Mouse (Mus musculus) embryonic facial prominence, embryonic 11.5 days (tissue): ENCODE data around the gene Ptpn14. TPM values are rescaled to one million over a fixed set of nuclear protein-coding genes. Genes with fewer than 3 reads are reported as not detected.

Experiments used
- ATAC-seq: fragments of 200-750 bp; cut with Nextera tagmentation; replicated peaks from 2 replicates; pipeline ENCODE4 v1.8.0; 2017; ENCODE audit warnings: low read depth; ENCODE audit not compliant: insufficient number of reproducible peaks, low FRiP score, low TSS enrichment
- DNase-seq: peaks from one replicate; pipeline ENCODE4 v3.0.0-alpha.2; 2015; ENCODE audit warnings: low spot score
- H3K27ac ChIP-seq: fragments of 300-500 bp; sonication (generic); replicated peaks from 2 replicates; pipeline ENCODE4 v1.5.1; 2014; ENCODE audit warnings: mild to moderate bottlenecking, low read depth, low read length, control low read depth
- H3K27me3 ChIP-seq: fragments of 300-500 bp; sonication (generic); 2 replicates; pipeline ENCODE4 v1.6.1; 2014; ENCODE audit warnings: mild to moderate bottlenecking, low read length, moderate library complexity, mixed read lengths; ENCODE audit not compliant: control insufficient read depth, insufficient read depth
- H3K36me3 ChIP-seq: fragments of 300-500 bp; sonication (generic); replicated peaks from 2 replicates; pipeline ENCODE4 v1.6.1; 2014; ENCODE audit warnings: low read depth, mild to moderate bottlenecking, low read length, moderate library complexity, mixed read lengths; ENCODE audit not compliant: control insufficient read depth, insufficient read depth
- H3K4me1 ChIP-seq: fragments of 300-500 bp; sonication (generic); 2 replicates; pipeline ENCODE4 v1.6.1; 2014; ENCODE audit warnings: low read length, mixed read lengths; ENCODE audit not compliant: control insufficient read depth, insufficient read depth
- H3K4me2 ChIP-seq: fragments of 300-500 bp; sonication (generic); 2 replicates; pipeline ENCODE4 v1.6.1; 2014; ENCODE audit warnings: low read depth, mild to moderate bottlenecking, control low read depth, low read length, moderate library complexity
- H3K4me3 ChIP-seq: fragments of 300-500 bp; sonication (generic); 2 replicates; pipeline ENCODE4 v1.5.1; 2014; ENCODE audit warnings: low read depth, low read length, control low read depth
- H3K9ac ChIP-seq: fragments of 300-500 bp; sonication (generic); replicated peaks from 2 replicates; pipeline ENCODE4 v1.6.1; 2014; ENCODE audit warnings: mild to moderate bottlenecking, control low read depth, low read length
- H3K9me3 ChIP-seq: fragments of 300-500 bp; sonication (generic); replicated peaks from 2 replicates; pipeline ENCODE4 v1.6.1; 2016; ENCODE audit warnings: mild to moderate bottlenecking, low read length, inconsistent platforms, mixed read lengths; ENCODE audit not compliant: control insufficient read depth
- whole genome bisulfite sequencing: fragments of 180-500 bp; shearing (Covaris S2); extraction: QIAGEN DNeasy Blood & Tissue Kit; methylation state at CpG from one replicate; pipeline ENCODE4 v1.1.7; 2014; 5-methylcytosine and 5-hydroxymethylcytosine counted together
- polyA plus RNA-seq: library from polyadenylated mRNA; unstranded; fragments of >200 nt; fragmentation: Nextera tagmentation; extraction: Ambion mirVana; gene quantifications from 2 replicates; pipeline ENCODE4 v1.2.1, GENCODE M21; 2014

Ptpn14 gene
- polyA plus RNA-seq, result 7.7 and 8.0 TPM in 2 replicates

GRCm38 (mm10) chr1:189727884-189728783 lies at the start of gene Ptpn14:
TSS of gene Ptpn14 (plus strand) at chr1:189728268.
- peak; percentile 93 for DNase-seq
- under 1% methylated on average over 79 of the region's 98 CpGs for WGBS

GRCm38 (mm10) chr1:189679555-189679954 lies 48.5 kb upstream of the Ptpn14 start:
- H3K36me3 ChIP-seq, result peaks cover 12% of the 10 kb centered on the region
- no peak overlapping the region for H3K27ac ChIP-seq
- ATAC-seq (no peak), DNase-seq (no peak)
- H3K4me3 ChIP-seq, result no peak overlapping the region
- H3K9ac ChIP-seq, result no peak overlapping the region
- no peaks in the 10 kb centered on the region for H3K27me3 ChIP-seq
- H3K4me2 ChIP-seq, result no peak overlapping the region
- H3K4me1 ChIP-seq, result no peaks in the 10 kb centered on the region
- no peaks in the 10 kb centered on the region for H3K9me3 ChIP-seq
- 91% methylated on average over 3 of the region's 3 CpGs for whole genome bisulfite sequencing

More at GRCm38 (mm10) chr1:189727884-189728783, at the start of gene Ptpn14:
- Histone ChIP-seq H3K9ac (peak within 1 kb of the TSS; percentile 80), H3K27me3 (no peaks in the 10 kb centered on the region), H3K4me2 (peak within 1 kb of the TSS; percentile 79), H3K9me3 (no peaks in the 10 kb centered on the region), H3K27ac (peak within 1 kb of the TSS; percentile 82), H3K36me3 (no peaks in the 10 kb centered on the region), H3K4me3 (peak within 1 kb of the TSS; percentile 75), H3K4me1 (no peaks in the 10 kb centered on the region; the same call in 1 of the 2 replicates)
- peak; percentile 88 for ATAC-seq

- H3K4me1 ChIP-seq, result peaks cover 2% of the 10 kb centered on the region; the same call in 1 of the 2 replicates
- H3K9ac ChIP-seq, result no peak overlapping the region
- no peaks in the 10 kb centered on the region for H3K27me3 ChIP-seq
- no peak overlapping the region for H3K27ac ChIP-seq
- ATAC-seq (no peak), DNase-seq (no peak)
- H3K36me3 ChIP-seq, result peaks cover 3% of the 10 kb centered on the region
- no peak overlapping the region for H3K4me2 ChIP-seq
- no peaks in the 10 kb centered on the region for H3K9me3 ChIP-seq
- WGBS, result 95% methylated on average over 9 of the region's 9 CpGs
- H3K4me3 ChIP-seq, result no peak overlapping the region
Observed at GRCm38 (mm10) chr1:189684786-189685415, 43.2 kb upstream of the Ptpn14 start.

DNA sequence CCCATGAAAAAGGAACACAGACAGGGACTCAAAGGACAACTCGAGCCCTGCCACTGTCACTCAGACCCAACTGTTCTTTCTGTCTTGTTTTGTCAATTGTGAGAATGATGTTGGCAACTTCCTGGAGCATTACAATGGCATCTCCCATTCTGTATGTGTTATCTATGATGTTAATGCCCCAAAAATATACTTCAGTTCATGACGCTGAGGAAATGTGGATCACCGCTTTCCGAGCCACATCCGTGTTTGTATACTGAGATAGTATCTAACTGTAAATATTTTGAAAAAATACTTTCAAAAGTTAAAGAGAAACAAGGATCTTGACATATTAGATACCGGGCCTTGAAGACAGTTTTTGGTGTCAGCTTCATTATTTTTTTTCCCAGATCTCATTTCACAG lies 42.0 kb upstream of the Ptpn14 start:
- Histone ChIP-seq H3K4me1 (peaks cover 2% of the 10 kb centered on the region; the same call in 1 of the 2 replicates), H3K9me3 (no peaks in the 10 kb centered on the region), H3K27me3 (no peaks in the 10 kb centered on the region), H3K36me3 (peaks cover 3% of the 10 kb centered on the region), H3K4me3 (peak overlapping the region; percentile 10; the same call in 1 of the 2 replicates), H3K27ac (no peak overlapping the region), H3K4me2 (no peak overlapping the region), H3K9ac (no peak overlapping the region)
- 92% methylated on average over 6 of the region's 6 CpGs for WGBS
- DNase-seq (no peak), ATAC-seq (no peak)

GRCm38 (mm10) chr1:189687654-189688387 lies 40.2 kb upstream of the Ptpn14 start, which contains the start of gene Cenpf:
TSS of gene Cenpf (minus strand) at chr1:189688086.
- no peaks in the 10 kb centered on the region for H3K27me3 ChIP-seq
- H3K27ac ChIP-seq, result peak within 1 kb of the TSS; percentile 79
- H3K9ac ChIP-seq, result peak within 1 kb of the TSS; percentile 77
- H3K4me1 ChIP-seq, result peaks cover 2% of the 10 kb centered on the region; the same call in 1 of the 2 replicates
- H3K9me3 ChIP-seq, result no peaks in the 10 kb centered on the region
- no peaks in the 10 kb centered on the region; the same call in 1 of the 2 replicates for H3K36me3 ChIP-seq
- H3K4me2 ChIP-seq, result peak within 1 kb of the TSS; percentile 91
- 1% methylated on average over 52 of the region's 55 CpGs for WGBS
- DNase-seq, result peak; percentile 99
- peak within 1 kb of the TSS; percentile 88 for H3K4me3 ChIP-seq
- peak; percentile 100 for ATAC-seq

DNA sequence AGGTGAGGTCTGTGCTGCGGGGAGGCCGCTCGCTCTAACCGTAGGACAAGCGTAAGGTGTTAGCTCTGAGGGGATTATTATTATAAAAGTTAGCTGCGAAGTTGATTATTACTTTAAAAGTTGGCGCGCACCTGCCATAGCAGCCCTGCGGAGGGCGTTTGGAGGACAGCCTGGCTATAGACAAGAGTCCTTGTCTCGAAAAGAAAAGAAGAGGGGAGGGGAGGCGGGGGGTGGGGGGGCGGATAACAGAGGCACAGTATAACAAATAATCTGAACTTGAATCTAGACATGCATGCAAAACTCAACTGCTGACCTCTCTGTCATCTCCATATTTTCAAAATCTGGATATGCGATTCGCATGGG lies 39.7 kb upstream of the Ptpn14 start:
- Histone ChIP-seq H3K27ac (no peak overlapping the region), H3K4me1 (peaks cover 2% of the 10 kb centered on the region; the same call in 1 of the 2 replicates), H3K27me3 (no peaks in the 10 kb centered on the region), H3K4me3 (peak overlapping the region; percentile 88), H3K4me2 (peak overlapping the region; percentile 47), H3K9me3 (no peaks in the 10 kb centered on the region), H3K9ac (peak overlapping the region; percentile 54), H3K36me3 (no peaks in the 10 kb centered on the region; the same call in 1 of the 2 replicates)
- DNase-seq (no peak), ATAC-seq (no peak; the same call in 1 of the 2 replicates)
- WGBS, result under 1% methylated on average over 15 of the region's 15 CpGs

DNA sequence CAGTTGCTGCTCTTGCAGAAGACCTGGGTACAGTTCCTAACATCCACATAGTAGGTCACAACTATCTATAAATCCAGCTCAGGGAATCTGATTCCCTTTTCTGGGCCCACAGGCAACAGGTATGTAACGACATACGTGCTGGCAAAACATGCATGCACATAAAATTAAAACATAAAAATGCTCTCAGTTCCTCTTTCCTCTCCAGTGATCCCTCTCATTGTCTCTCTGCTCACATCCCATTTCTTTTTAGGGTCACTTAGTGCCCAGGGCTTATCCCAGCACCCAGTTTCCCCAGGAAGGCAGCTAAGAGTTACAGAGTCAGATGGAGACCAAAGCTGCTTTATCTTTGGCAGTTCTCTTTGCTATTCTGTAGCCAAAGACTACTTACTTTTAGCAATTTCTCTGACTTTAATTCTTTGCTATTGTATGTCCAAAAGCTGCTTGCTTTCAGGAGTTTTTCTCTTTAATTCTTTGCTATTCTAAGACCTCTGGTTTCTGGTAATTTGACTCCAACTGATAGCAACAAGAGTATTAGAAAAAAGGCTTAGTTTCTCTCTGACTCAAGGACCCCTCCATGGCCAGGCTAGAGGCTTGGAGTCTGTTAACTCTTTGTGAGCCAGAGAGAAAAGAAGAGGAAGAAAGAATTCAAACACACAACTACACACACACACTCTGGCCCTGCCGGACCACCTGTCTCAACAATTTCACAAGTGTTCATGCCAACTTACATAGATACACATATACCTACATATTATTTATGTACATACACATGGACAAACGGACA lies 38.8 kb upstream of the Ptpn14 start:
- no peaks in the 10 kb centered on the region for H3K9me3 ChIP-seq
- H3K27ac ChIP-seq, result 0 out of 2 replicates have a peak overlapping the region, but pooled peaks have one; percentile 10
- no peaks in the 10 kb centered on the region; the same call in 1 of the 2 replicates for H3K36me3 ChIP-seq
- H3K4me3 ChIP-seq, result peak overlapping the region; percentile 88
- H3K4me2 ChIP-seq, result peak overlapping the region; percentile 47
- 38% methylated on average over 4 of the region's 4 CpGs for WGBS
- no peaks in the 10 kb centered on the region for H3K27me3 ChIP-seq
- H3K4me1 ChIP-seq, result peaks cover 2% of the 10 kb centered on the region; the same call in 1 of the 2 replicates
- peak; percentile 43 for DNase-seq
- no peak for ATAC-seq
- H3K9ac ChIP-seq, result peak overlapping the region; percentile 30
